Mouse (Mus musculus): ENCODE data around the gene Prkcsh. TPM values are rescaled to one million over a fixed set of nuclear protein-coding genes. Genes with fewer than 3 reads are reported as not detected.

Prkcsh gene
- 49.4 to 96.0 TPM (median 60.8 TPM) in 3 replicates for total RNA-seq (2017)

- peak; percentile 97 for ATAC-seq (replicated peaks; ENCODE audit: insufficient number of reproducible peaks, low FRiP score, low TSS enrichment, poor library complexity, severe bottlenecking)
These were observed at the start of gene Prkcsh, which contains the start of gene Ccdc151 for GRCm38 (mm10) chr9:22002194-22003162. Gene Prkcsh (plus strand): TSS chr9:22002806. Gene Ccdc151 (minus strand): TSS chr9:22002634.

- ATAC-seq (replicated peaks; ENCODE audit: insufficient number of reproducible peaks, low FRiP score, low TSS enrichment, poor library complexity, severe bottlenecking), result no peak
These were observed 49.0 kb upstream of the Prkcsh start for GRCm38 (mm10) chr9:21953600-21953999.

GRCm38 (mm10) chr9:21954635-21955034 lies 48.0 kb upstream of the Prkcsh start:
- ATAC-seq (replicated peaks; ENCODE audit: insufficient number of reproducible peaks, low FRiP score, low TSS enrichment, poor library complexity, severe bottlenecking), result no peak

- ATAC-seq (replicated peaks; ENCODE audit: insufficient number of reproducible peaks, low FRiP score, low TSS enrichment, poor library complexity, severe bottlenecking), result no peak
These were observed 47.4 kb upstream of the Prkcsh start for GRCm38 (mm10) chr9:21955225-21955569.

- ATAC-seq (replicated peaks; ENCODE audit: insufficient number of reproducible peaks, low FRiP score, low TSS enrichment, poor library complexity, severe bottlenecking), result peak; percentile 94
These were observed 46.9 kb upstream of the Prkcsh start, which contains the start of gene Swsap1 for GRCm38 (mm10) chr9:21955570-21956281. Gene Swsap1 (plus strand): TSS chr9:21955755.

- ATAC-seq (replicated peaks; ENCODE audit: insufficient number of reproducible peaks, low FRiP score, low TSS enrichment, poor library complexity, severe bottlenecking), result no peak
These were observed 44.2 kb upstream of the Prkcsh start for GRCm38 (mm10) chr9:21958372-21958771.

- ATAC-seq (replicated peaks; ENCODE audit: insufficient number of reproducible peaks, low FRiP score, low TSS enrichment, poor library complexity, severe bottlenecking), result no peak
These were observed 43.4 kb upstream of the Prkcsh start for GRCm38 (mm10) chr9:21959244-21959643.

GRCm38 (mm10) chr9:21960135-21960534 lies 42.5 kb upstream of the Prkcsh start:
- ATAC-seq (replicated peaks; ENCODE audit: insufficient number of reproducible peaks, low FRiP score, low TSS enrichment, poor library complexity, severe bottlenecking), result no peak

- ATAC-seq (replicated peaks; ENCODE audit: insufficient number of reproducible peaks, low FRiP score, low TSS enrichment, poor library complexity, severe bottlenecking), result no peak
These were observed 41.9 kb upstream of the Prkcsh start for GRCm38 (mm10) chr9:21960558-21961208.

GRCm38 (mm10) chr9:21961366-21961980 lies 41.1 kb upstream of the Prkcsh start:
- no peak for ATAC-seq (replicated peaks; ENCODE audit: insufficient number of reproducible peaks, low FRiP score, low TSS enrichment, poor library complexity, severe bottlenecking)

GRCm38 (mm10) chr9:21962010-21962409 lies 40.6 kb upstream of the Prkcsh start:
- ATAC-seq (replicated peaks; ENCODE audit: insufficient number of reproducible peaks, low FRiP score, low TSS enrichment, poor library complexity, severe bottlenecking), result no peak

GRCm38 (mm10) chr9:21962416-21963059 lies 40.1 kb upstream of the Prkcsh start:
- no peak for ATAC-seq (replicated peaks; ENCODE audit: insufficient number of reproducible peaks, low FRiP score, low TSS enrichment, poor library complexity, severe bottlenecking)

- no peak for ATAC-seq (replicated peaks; ENCODE audit: insufficient number of reproducible peaks, low FRiP score, low TSS enrichment, poor library complexity, severe bottlenecking)
These were observed 39.2 kb upstream of the Prkcsh start, which contains the start of gene Epor for GRCm38 (mm10) chr9:21963417-21963816. Gene Epor (minus strand): TSS chr9:21963506.

GRCm38 (mm10) chr9:21968883-21969282 lies 33.7 kb upstream of the Prkcsh start:
- ATAC-seq (replicated peaks; ENCODE audit: insufficient number of reproducible peaks, low FRiP score, low TSS enrichment, poor library complexity, severe bottlenecking), result no peak

GRCm38 (mm10) chr9:21969304-21969703 lies 33.3 kb upstream of the Prkcsh start:
- ATAC-seq (replicated peaks; ENCODE audit: insufficient number of reproducible peaks, low FRiP score, low TSS enrichment, poor library complexity, severe bottlenecking), result no peak

GRCm38 (mm10) chr9:21976626-21977175 lies 25.9 kb upstream of the Prkcsh start:
- ATAC-seq (replicated peaks; ENCODE audit: insufficient number of reproducible peaks, low FRiP score, low TSS enrichment, poor library complexity, severe bottlenecking), result no peak

GRCm38 (mm10) chr9:21977331-21977730 lies 25.3 kb upstream of the Prkcsh start:
- ATAC-seq (replicated peaks; ENCODE audit: insufficient number of reproducible peaks, low FRiP score, low TSS enrichment, poor library complexity, severe bottlenecking), result no peak

GRCm38 (mm10) chr9:21977972-21978371 lies 24.6 kb upstream of the Prkcsh start:
- ATAC-seq (replicated peaks; ENCODE audit: insufficient number of reproducible peaks, low FRiP score, low TSS enrichment, poor library complexity, severe bottlenecking), result 0 out of 2 replicates have a peak, but pooled peaks have one; percentile 40

Measured in monocyte, adult 5-6 weeks (primary cell).